In the genomic region with DNA sequence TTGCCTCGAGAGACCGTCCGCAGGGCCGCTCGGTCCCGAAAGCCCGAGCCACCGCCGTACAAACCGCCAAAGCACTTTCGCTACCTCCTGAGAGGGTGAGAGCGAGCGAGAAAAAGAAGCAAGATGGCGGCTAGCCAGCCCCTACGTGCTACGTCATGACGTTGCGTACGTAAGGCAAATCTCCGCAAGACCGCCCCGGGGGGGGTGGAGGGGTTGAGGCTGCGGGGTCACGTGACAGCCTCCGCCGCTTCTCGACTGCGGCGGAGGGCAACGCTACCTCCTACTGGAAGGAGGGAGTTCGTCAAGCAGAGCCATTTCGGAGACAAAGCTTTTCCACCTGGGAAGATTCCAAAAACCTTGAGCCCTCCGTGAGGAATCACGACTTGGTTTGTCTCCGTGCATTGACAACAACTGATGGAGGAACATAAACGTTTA, we compare ENCODE assay signal across 8 mouse cellular contexts. TPM values are rescaled to one million over a fixed set of nuclear protein-coding genes. Genes with fewer than 3 reads are reported as not detected.
DNase-seq lines count a peak whose midpoint lies in the region; ATAC-seq and TF ChIP-seq lines count a peak whose summit lies in the region.

TSS of gene Prrc2c (minus strand) at position 156 of the 435 bp plus-strand sequence.

- H3K4me3 ChIP-seq in gastrocnemius, adult 2 months, result peak within 1 kb of the TSS; percentile 77
- peak within 1 kb of the TSS; percentile 93 for H3K4me3 ChIP-seq in hindbrain, postnatal 0 days (ENCODE audit: low read length)
- H3K4me3 ChIP-seq in left cerebral cortex, adult 2 months, result peak within 1 kb of the TSS; percentile 86

- H3K9me3 ChIP-seq in hindbrain, postnatal 0 days (ENCODE audit: low read length), result no peaks in the 10 kb centered on the region

- peak; percentile 99 for DNase-seq in ZHBTc4 (ENCODE audit: low read depth, low spot score)
- DNase-seq in gastrocnemius, adult 2 months, result peak; percentile 99
- DNase-seq in hindbrain, postnatal 0 days (ENCODE audit: low spot score), result peak; percentile 100
- DNase-seq in left cerebral cortex, adult 2 months (ENCODE audit: extremely low spot score in 1 of 2, low spot score in 2 of 2), result peak; percentile 98 to 99
- peak; percentile 98 to 99 for DNase-seq in right cerebral cortex, adult 2 months (ENCODE audit: low spot score in 2 of 2)
- peak; percentile 99 for DNase-seq in urinary bladder, postnatal 14 days (ENCODE audit: low spot score)

- no peaks in the 10 kb centered on the region for H3K36me3 ChIP-seq in hindbrain, postnatal 0 days (ENCODE audit: insufficient read depth, low read length)

- H3K4me2 ChIP-seq in hindbrain, postnatal 0 days (ENCODE audit: low read depth, low read length), result peak within 1 kb of the TSS; percentile 88

- intact Hi-C loops in gastrocnemius, adult 2 months (cut with DNase I), result no loop called here
- intact Hi-C loops in left cerebral cortex, adult 2 months (cut with DNase I), result no loop called here

- no peaks in the 10 kb centered on the region for H3K27me3 ChIP-seq in hindbrain, postnatal 0 days (ENCODE audit: insufficient read depth, low read length)

- peaks cover 6% of the 10 kb centered on the region; the same call in 1 of the 2 replicates for H3K4me1 ChIP-seq in hindbrain, postnatal 0 days (ENCODE audit: insufficient read depth, low read length)

- under 1% methylated on average over 36 of the region's 36 CpGs for WGBS in hindbrain, postnatal 0 days

- peak; percentile 64 for TF ChIP-seq CTCF in gastrocnemius, adult 2 months (IDR thresholded peaks at IDR 0.05)
- peak; percentile 71 for TF ChIP-seq CTCF in hindbrain, postnatal 0 days (IDR thresholded peaks at IDR 0.05; ENCODE audit: low read depth)
- TF ChIP-seq CTCF in left cerebral cortex, adult 2 months (IDR thresholded peaks at IDR 0.05), result peak; percentile 57

- H3K27ac ChIP-seq in gastrocnemius, adult 2 months, result peak within 1 kb of the TSS; percentile 99
- peak within 1 kb of the TSS; percentile 99 for H3K27ac ChIP-seq in hindbrain, postnatal 0 days
- peak within 1 kb of the TSS; percentile 90 for H3K27ac ChIP-seq in left cerebral cortex, adult 2 months

- peak within 1 kb of the TSS; percentile 99 for H3K9ac ChIP-seq in hindbrain, postnatal 0 days (replicated peaks; ENCODE audit: low read length)

- ATAC-seq in common myeloid progenitor, adult 5-6 weeks (replicated peaks; ENCODE audit: low read depth, poor library complexity, severe bottlenecking), result peak; percentile 95
- peak; percentile 96 for ATAC-seq in hindbrain, postnatal 0 days
- ATAC-seq in megakaryocyte, adult 5-6 weeks (ENCODE audit: poor library complexity, severe bottlenecking), result peak; percentile 90

RNA-seq across cellular contexts. Expression of gene Prrc2c, which starts in this region (rescaled TPM):
- 237 and 253 TPM in 2 replicates for total RNA-seq in common myeloid progenitor, adult 5-6 weeks (2017)
- total RNA-seq in gastrocnemius, adult 2 months (2021), result 10 to 100 TPM; 48.5 to 62.3 TPM
- 58.9 and 68.6 TPM in 2 replicates for total RNA-seq in hindbrain, postnatal 0 days (2014; rRNA removed)
- polyA plus RNA-seq in hindbrain, postnatal 0 days (2015; fragmentation: Nextera tagmentation; extraction: Ambion mirVana), result 133 and 148 TPM in 2 replicates
- total RNA-seq in left cerebral cortex, adult 2 months (2021), result 100 to 1,000 TPM; 218 to 220 TPM
- total RNA-seq in megakaryocyte, adult 5-6 weeks (2015), result 175 and 178 TPM in 2 replicates
- 84.4 and 125 TPM in 2 replicates for total RNA-seq in megakaryocyte, adult 5-6 weeks (2017)

Comparison
In these comparisons a context has a peak if more than half of its experiments do, and no peak if none do; other contexts are left out.
1. Peak in every context shown above with its lines: DNase-seq, ATAC-seq, H3K4me3 ChIP-seq and H3K27ac ChIP-seq.